Mouse (Mus musculus) adrenal gland, postnatal 10 days (tissue): ENCODE data around the gene Fmo1. TPM values are rescaled to one million over a fixed set of nuclear protein-coding genes. Genes with fewer than 3 reads are reported as not detected.

Experiments used
- DNase-seq: peaks from one replicate; pipeline ENCODE4 v3.0.0; 2021; ENCODE audit warnings: mixed read lengths
- total RNA-seq, 2 experiments: library from RNA; stranded (reverse); gene quantifications; 2 replicates each; pipeline ENCODE4 v1.2.3; 2021

Fmo1 gene
- total RNA-seq, 2 experiments from 2014 or later: 192 to 215 TPM

DNA sequence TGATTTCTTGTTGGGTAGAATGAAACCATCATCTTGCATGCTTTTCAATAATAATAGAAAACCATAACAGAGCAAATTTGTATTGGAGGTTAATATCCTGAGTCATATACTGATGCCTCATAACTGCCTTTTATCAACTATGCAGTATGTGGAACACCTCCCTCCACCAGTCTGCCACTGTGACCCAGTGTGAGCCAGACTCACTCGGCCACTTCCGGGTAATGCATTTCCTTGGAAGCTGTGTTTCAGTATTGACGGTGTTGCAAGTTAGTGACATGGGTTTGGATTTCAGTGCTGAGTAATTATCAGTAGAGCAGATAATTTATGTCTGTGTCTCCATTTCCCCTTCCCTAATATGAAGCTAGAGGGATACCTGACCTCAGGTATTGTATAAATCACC is 2.8 kb downstream of the Fmo1 start:
- DNase-seq: no peak

DNA sequence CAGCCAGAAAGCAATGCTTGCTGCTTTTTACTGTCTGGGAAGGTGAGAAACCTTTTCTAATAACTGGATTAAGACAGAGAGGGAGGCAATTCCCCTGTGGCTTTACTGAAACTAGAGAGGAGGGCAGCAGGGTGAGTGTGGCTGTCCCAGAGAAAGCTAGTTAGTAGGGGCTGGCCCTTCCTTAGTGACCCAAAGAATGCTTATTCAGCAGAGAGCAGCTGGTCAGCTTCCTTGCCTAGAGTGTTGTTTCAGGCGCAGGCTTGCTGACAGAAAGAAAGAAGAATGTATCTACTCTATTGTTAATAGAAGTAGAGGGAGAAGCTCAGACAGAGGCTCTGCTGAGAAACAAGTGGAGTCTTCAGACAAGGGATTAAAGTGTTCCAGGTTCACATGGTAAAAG is 4.1 kb downstream of the Fmo1 start:
- DNase-seq: no peak

DNA sequence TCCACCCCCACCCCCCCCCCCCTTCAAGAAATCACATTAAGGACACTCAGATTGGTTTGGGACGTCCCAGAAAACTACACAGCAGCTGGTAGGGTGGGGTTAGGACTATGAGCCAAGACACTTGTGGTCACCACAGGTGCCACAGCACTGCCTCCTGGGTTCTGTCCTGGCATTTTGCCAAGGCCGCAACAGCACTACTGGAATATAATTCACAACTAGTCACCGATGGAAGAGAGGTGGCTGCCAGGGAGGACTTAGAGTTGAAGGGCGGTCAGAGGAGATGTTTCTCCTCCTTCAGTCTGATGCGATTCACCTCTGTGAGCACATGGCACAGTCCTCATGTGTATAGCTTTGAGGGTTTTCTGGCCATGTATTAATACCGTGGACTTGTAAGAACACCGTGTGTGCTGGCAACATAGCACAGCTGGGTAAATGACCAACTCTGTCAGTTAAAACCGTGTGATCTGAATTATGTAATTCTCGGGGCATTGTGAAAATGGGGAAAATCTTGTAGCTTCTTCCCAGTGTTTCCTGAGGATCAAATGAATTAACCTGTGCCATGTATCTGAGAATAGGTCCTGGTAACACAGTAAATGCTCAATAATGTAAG is 6.3 kb downstream of the Fmo1 start:
- peak; percentile 56 for DNase-seq

GRCm38 (mm10) chr1:162859545-162859976 is 6.8 kb downstream of the Fmo1 start:
- DNase-seq: peak; percentile 23

- DNase-seq: peak; percentile 47
Measured at GRCm38 (mm10) chr1:162858748-162859130, 7.7 kb downstream of the Fmo1 start.

DNA sequence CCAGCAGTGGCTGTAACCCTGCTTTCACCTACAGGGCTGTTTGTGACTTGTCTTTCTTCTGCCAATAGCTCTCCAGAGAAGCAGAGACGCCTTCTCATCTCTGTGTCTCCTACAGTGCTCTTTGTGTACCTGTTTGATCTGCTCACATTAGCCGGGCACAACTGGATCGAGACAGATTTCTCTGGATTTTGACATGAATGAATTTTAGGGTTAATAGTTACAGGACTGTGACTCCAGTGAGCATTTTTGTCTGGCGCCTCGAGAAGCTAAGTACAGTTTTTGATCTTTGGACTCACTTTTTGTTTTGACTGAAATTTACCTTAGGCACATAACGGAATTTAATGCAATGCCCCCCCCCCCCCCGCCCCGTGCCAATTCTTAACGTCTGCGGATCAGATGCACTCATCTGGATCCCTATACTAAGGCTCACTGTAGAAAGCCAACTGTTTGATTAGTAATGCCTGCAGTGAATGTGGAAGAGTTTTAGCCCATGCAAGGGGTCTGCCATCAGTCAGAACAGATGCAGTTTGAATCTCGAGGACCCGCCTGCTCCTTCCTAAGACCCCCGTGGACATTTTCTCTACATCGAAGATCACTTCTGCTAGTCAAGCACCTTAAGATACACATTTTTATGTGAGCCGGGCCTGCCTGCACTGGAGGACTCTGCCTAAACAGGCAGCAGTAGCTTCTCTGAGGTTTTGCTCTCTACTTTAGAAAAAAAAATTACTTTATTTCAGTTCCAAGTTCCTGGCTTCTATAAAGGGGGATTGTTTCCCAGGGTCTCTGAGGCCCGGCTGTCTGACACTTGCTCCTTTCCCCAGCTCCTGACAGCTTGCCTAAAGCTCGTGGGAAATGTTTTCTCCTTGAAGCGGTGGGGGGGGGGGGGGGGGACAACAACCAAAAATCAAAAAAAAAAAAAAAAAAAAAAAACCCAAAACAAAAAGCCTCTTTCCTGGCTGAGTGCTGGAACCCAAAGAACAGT is 8.4 kb downstream of the Fmo1 start:
- no peak for DNase-seq

GRCm38 (mm10) chr1:162853812-162854482 is 12.5 kb downstream of the Fmo1 start:
- DNase-seq: no peak

DNA sequence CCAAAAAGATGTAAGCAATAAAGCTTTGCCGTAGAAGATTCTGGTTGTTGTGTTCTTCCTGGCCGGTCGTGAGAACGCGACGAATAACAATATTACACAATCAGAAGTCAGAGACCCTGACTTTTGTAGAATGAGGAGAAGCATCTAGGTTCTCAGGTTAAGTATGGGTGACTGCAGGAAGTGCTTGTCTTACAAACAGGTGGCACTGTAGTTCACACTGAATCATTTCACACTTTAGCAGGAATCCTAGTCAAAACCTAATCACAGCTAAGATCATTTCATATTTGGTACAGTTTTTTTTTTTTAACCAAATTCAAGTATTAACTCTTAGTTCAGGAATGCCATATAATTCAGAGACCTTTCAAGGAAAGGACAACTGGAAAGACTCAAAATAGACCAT is 18.9 kb downstream of the Fmo1 start:
- no peak for DNase-seq

- peak; percentile 29 for DNase-seq
Measured at GRCm38 (mm10) chr1:162840211-162840610, 26.2 kb downstream of the Fmo1 start.

GRCm38 (mm10) chr1:162838976-162839375 is 27.4 kb downstream of the Fmo1 start:
- DNase-seq: no peak

- no peak for DNase-seq
Measured at GRCm38 (mm10) chr1:162834342-162834741, 32.1 kb downstream of the Fmo1 start.

DNA sequence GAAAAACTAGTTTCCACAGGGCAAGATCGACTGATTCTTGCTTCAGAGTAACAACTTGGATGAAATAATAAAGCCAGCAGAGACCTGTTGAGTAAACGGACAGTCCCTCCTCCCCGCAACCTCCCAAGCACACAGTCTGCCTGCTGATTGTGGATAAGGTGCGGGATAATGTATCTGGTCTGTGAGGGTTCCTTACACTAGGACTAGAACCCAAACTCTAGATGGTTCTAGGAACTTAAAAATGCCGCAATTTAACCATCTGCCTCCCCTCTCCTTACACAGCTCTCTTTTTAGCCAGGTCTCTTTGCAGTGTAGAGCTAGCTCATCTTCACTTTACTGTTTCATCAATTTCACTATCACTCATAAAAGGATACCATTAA is 33.8 kb downstream of the Fmo1 start:
- no peak for DNase-seq

- no peak for DNase-seq
Measured at GRCm38 (mm10) chr1:162831838-162832573, 34.4 kb downstream of the Fmo1 start.

- DNase-seq: no peak
Measured at GRCm38 (mm10) chr1:162819280-162819679, 47.1 kb downstream of the Fmo1 start.

DNA sequence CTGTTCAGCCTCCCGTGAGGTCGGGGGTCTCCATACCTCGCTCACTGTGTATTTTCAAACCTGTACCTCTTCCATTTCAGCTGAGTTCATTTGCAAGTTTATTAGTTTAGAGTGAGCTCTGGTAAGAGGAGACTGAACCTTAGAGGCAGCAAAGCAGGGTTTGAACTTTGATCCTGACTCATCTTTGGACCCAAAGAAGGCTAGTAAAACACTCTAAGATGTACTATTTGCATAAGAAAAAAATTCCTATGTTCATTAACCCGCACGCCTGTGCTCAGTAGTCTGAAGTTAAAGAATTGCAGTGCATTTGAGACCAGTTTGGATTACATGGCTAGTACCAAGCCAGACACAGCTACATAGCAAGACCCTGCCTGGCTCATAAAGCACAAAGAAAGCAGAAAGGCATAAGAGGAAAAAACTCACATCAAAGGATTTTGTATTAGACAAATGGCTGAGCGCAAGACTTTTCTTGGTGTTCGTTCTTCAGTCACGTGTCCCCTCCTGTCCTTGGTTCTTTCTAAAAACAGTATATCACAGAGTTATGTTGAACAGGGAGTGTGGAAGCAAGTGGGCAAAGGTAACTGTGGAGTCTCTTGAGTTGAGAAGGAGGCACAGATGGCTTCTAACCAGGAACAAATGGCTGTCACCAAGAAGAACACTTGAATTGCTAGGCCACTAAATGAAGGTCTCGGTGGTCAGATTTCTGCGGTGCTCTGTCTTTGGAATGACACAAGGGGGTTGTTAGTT is 50.9 kb downstream of the Fmo1 start:
- DNase-seq: no peak

GRCm38 (mm10) chr1:162814932-162815331 is 51.5 kb downstream of the Fmo1 start:
- no peak for DNase-seq

GRCm38 (mm10) chr1:162813836-162814156 is 52.6 kb downstream of the Fmo1 start, which contains the start of gene Fmo4:
Gene Fmo4, minus strand, starts transcription at chr1:162813972.
- peak; percentile 75 for DNase-seq

GRCm38 (mm10) chr1:162813143-162813835 is 53.1 kb downstream of the Fmo1 start:
- DNase-seq: no peak

DNA sequence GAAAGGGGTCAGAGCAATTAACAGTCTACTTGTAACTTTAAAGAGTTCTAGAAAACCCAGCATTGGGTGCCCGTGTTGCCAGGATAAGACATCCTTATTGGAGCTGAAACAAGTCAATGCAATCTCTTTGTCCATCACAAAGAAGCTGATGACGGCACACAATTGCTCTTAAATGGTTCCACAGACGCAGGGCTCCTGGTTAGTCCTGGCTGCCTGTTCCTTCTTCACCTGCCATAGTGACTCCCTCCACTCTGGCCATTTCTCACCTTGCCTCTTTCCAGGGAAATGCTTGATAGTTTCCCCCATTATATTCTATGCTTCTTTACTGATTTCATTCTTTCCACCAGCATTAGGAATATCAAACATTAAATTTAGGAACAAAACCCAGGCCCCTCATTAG is 57.9 kb downstream of the Fmo1 start:
- DNase-seq: no peak

- no peak for DNase-seq
Measured at GRCm38 (mm10) chr1:162807441-162807840, 59.0 kb downstream of the Fmo1 start.

DNA sequence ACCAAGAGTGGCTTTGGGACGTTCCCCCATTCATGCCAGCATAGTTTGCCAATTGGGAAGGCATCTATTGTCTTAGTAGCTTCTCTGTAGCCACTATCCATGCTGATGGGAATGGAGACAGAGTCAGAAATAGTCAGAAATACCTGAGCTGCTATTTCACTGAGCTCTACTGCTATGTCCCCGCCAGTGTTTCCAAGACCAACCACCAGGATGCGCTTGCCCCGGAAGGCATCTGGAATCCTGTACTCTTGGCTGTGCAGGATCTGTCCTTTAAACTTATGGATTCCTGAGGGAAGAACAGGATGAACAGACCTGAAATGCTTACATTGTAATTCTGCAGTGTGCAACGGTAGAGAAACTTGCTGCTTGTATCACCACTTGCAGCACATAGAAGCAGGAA is 61.4 kb downstream of the Fmo1 start:
- DNase-seq: no peak
